Mouse (Mus musculus): ENCODE measurements around the gene Rln3.

DNA sequence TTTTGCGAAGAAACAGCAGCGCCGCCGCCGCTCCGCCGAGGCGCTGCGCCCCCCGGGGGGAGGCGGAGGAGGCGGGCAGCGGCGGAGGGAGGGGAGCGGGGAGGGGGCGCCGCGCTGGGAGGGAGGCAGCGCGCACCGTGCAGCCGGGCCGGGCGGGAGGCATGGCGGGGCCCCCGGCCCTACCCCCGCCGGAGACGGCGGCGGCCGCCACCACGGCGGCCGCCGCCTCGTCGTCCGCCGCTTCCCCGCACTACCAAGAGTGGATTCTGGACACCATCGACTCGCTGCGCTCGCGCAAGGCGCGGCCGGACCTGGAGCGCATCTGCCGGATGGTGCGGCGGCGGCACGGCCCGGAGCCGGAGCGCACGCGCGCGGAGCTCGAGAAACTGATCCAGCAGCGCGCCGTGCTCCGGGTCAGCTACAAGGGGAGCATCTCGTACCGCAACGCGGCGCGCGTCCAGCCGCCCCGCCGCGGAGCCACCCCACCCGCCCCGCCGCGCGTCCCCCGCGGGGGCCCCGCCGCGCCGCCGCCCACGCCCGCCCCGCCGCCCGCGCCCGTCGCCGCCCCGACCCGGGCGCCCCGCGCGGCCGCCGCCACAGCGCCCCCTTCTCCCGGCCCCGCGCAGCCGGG is 47.2 kb downstream of the Rln3 start, which contains the start of gene Samd1:
- TF ChIP-seq CTCF (IDR thresholded peaks at IDR 0.05; ENCODE audit: control insufficient read depth, insufficient read depth, insufficient replicate concordance, low read depth, low read length) = no peak
- TF ChIP-seq POLR2A (IDR thresholded peaks at IDR 0.05; ENCODE audit: control insufficient read depth, low read depth, low read length) = no peak

All from testis, adult 2 months (tissue).